Mouse (Mus musculus) liver, postnatal 0 days (tissue): Measurements from ENCODE around the gene Serpini1. TPM values are rescaled to one million over a fixed set of nuclear protein-coding genes. Genes with fewer than 3 reads are reported as not detected.
"Not testable (repeated sequence)": the region's sequence is repeated elsewhere in the genome, so short reads cannot be mapped to it uniquely, and the experiment has no call there.

Source experiments
- ATAC-seq: fragments of 200-750 bp; cut with Nextera tagmentation; 2 replicates; pipeline ENCODE4 v1.8.0; 2017; ENCODE audit warnings: mild to moderate bottlenecking, moderate library complexity
- DNase-seq: peaks from one replicate; pipeline ENCODE4 v3.0.0-alpha.2; 2016
- H3K27ac ChIP-seq: fragments of 300-500 bp; sonication (generic); 2 replicates; pipeline ENCODE4 v1.5.1; 2014; ENCODE audit warnings: antibody characterized with exemption, moderate library complexity, mild to moderate bottlenecking, low read depth
- H3K27me3 ChIP-seq: fragments of 300-500 bp; sonication (generic); 2 replicates; pipeline ENCODE4 v1.6.1; 2014; ENCODE audit warnings: low read length, control low read depth, mixed read lengths; ENCODE audit not compliant: insufficient read depth
- H3K36me3 ChIP-seq: fragments of 300-500 bp; sonication (generic); replicated peaks from 2 replicates; pipeline ENCODE4 v1.6.1; 2014; ENCODE audit warnings: mild to moderate bottlenecking, control low read depth, low read length, moderate library complexity, mixed read lengths; ENCODE audit not compliant: insufficient read depth
- H3K4me1 ChIP-seq: fragments of 300-500 bp; sonication (generic); 2 replicates; pipeline ENCODE4 v1.6.1; 2014; ENCODE audit warnings: antibody characterized with exemption, mild to moderate bottlenecking, control low read depth; ENCODE audit not compliant: insufficient read depth
- H3K4me2 ChIP-seq: fragments of 300-500 bp; sonication (generic); 2 replicates; pipeline ENCODE4 v1.6.1; 2014; ENCODE audit warnings: low read depth, mild to moderate bottlenecking, low read length, moderate library complexity, mixed read lengths
- H3K4me3 ChIP-seq: fragments of 300-500 bp; sonication (generic); 2 replicates; pipeline ENCODE4 v1.5.1; 2014; ENCODE audit warnings: low read depth, low read length
- H3K9ac ChIP-seq: fragments of 300-500 bp; sonication (generic); replicated peaks from 2 replicates; pipeline ENCODE4 v1.6.1; 2014; ENCODE audit warnings: mild to moderate bottlenecking, moderate library complexity
- H3K9me3 ChIP-seq: fragments of 300-500 bp; sonication (generic); 2 replicates; pipeline ENCODE4 v1.6.1; 2016; ENCODE audit warnings: mild to moderate bottlenecking, control low read depth, low read length, mixed read lengths
- CTCF ChIP-seq: sonication (generic); IDR thresholded peaks from 2 replicates; pipeline ENCODE4 v1.5.1; 2016; ENCODE audit warnings: antibody characterized with exemption, low read depth
- EP300 ChIP-seq: IDR thresholded peaks from 2 replicates; pipeline ENCODE4 v1.6.1; 2016; ENCODE audit warnings: antibody characterized with exemption, low read depth, mild to moderate bottlenecking
- WGBS: fragments of 180-500 bp; shearing (Covaris S2); extraction: QIAGEN DNeasy Blood & Tissue Kit; methylation state at CpG from one replicate; pipeline ENCODE4 v1.1.7; 2014; ENCODE audit not compliant: insufficient replicate concordance; 5-methylcytosine and 5-hydroxymethylcytosine counted together
- polyA plus RNA-seq: library from polyadenylated mRNA; unstranded; fragments of >200 nt; fragmentation: Nextera tagmentation; extraction: Ambion mirVana; gene quantifications from 2 replicates; pipeline ENCODE4 v1.2.1, GENCODE M21; 2015

Serpini1 gene
- polyA plus RNA-seq, 1 experiment from 2014 or later, result 0.45 TPM

DNA sequence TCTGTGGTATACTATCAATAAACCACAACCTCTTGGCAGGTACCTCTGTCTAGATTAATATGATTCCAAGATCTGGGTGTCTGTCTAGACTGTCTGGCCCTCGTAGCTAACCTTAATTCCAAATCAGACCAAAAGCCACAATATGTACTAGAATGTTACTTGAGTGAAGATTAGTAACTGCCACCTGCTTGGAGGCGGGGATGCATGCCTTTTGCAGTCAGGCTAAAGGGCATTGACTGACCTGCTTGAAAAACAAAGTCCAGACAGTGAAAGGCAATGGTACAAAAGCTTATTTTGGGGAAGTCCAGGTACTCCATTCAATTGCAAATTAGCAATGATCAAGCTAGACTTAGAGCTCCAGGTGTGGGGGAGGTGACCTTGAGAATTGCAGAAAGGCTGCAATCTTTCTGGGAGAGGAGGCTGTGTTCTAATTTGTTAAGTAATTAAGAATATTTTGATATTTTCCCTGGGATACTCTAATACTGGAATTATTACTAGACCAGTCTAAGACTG lies 94.3 kb downstream of the Serpini1 start:
- Histone ChIP-seq H3K4me2 (no peak overlapping the region), H3K4me3 (no peak overlapping the region), H3K9ac (no peak overlapping the region), H3K36me3 (no peaks in the 10 kb centered on the region), H3K4me1 (no peaks in the 10 kb centered on the region), H3K27me3 (no peaks in the 10 kb centered on the region), H3K9me3 (no peaks in the 10 kb centered on the region), H3K27ac (no peak overlapping the region)
- WGBS, result 56% methylated on average over 2 of the region's 2 CpGs
- TF ChIP-seq CTCF (no peak), EP300 (no peak)
- DNase-seq, result no peak
- ATAC-seq, result no peak

DNA sequence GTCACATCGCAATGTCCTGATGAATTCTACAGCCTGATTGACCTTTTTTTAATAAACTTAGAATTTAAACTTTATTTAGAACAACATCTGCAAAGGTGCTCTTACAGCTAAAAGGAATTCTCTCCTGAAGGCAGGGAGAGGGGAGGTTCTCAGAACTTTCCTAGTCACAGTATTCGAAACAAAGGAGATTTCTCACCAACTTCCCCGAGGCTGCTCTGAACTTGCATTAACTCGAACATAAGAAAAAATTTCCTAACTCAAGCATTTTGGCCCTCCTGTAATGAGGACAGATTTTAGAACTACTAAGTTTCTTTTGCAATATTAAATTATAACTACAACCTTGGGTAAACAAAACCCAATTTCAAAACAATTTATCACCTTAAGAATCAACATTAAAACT lies 96.6 kb downstream of the Serpini1 start:
- H3K4me2 ChIP-seq, H3K9me3 ChIP-seq, H3K27ac ChIP-seq, H3K9ac ChIP-seq, H3K27me3 ChIP-seq, H3K36me3 ChIP-seq, H3K4me3 ChIP-seq, H3K4me1 ChIP-seq, ATAC-seq, DNase-seq: not testable (repeated sequence)
- WGBS, result 64% methylated on average over 4 of the region's 4 CpGs

DNA sequence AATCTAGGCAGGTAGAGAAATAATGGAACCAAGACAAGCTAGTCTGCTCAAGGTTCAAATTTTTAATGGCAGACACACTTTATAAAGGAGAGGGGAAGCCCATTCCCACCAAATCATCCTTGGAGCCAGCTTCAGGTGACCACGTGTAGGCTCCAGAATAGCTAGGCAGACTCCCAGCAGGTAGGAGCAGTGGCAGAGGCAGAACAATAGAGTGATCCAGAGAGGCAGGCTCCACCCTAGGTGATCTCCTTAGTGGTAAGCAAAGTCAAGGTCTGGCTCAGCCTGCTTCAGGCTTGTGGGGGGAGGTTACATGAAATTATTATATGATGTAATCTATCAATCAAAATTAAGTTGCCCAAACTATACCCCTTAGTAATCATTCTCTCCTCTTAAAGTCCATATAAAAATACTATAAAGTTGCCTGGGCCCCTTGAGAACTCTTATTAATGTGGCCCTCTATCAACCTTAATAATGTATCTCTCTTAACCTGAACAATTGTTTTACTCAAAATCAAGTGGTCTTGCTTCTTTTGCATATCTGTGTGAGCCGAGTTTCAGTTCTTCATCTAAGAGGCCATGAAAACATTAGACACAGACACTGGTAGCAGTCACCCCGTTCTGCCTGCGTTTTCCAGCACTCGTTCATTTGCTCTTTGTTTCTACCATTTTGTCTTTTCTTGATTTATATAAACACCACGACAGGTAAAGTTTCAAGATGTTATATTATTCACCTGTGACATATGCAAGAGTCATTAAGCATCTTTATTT lies 98.4 kb downstream of the Serpini1 start:
- WGBS, result 75% methylated on average over 6 of the region's 6 CpGs
- Histone ChIP-seq H3K4me2 (no peak overlapping the region), H3K9me3 (no peaks in the 10 kb centered on the region), H3K4me3 (no peak overlapping the region), H3K4me1 (no peaks in the 10 kb centered on the region), H3K9ac (no peak overlapping the region), H3K27me3 (no peaks in the 10 kb centered on the region), H3K27ac (no peak overlapping the region), H3K36me3 (no peaks in the 10 kb centered on the region)
- no peak for DNase-seq
- ATAC-seq, result no peak
- TF ChIP-seq CTCF (no peak), EP300 (no peak)

DNA sequence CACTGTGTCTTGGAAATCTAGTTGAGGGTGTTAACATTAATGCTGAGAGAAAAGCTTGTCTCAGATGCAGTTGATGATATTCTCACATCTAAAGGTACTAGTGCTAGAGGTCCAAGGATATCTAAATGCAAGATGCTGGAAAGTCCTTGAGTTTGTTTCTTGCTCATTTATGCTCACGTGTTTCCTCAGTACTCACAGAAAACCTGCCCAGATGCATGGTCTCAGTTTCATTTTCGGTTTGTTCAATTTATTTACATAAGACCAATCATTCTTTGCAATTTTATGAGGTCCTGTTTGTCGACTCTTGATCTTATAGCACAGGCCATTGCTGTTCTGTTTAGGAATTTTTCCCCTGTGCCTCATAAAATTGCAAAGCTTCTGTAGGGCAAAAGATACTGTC lies 109.6 kb downstream of the Serpini1 start:
- H3K9ac ChIP-seq, result no peak overlapping the region
- H3K4me2 ChIP-seq, result no peak overlapping the region
- no peak overlapping the region for H3K27ac ChIP-seq
- H3K4me1 ChIP-seq, result no peaks in the 10 kb centered on the region
- TF ChIP-seq EP300, result no peak
- TF ChIP-seq CTCF, result no peak
- 68% methylated on average over 3 of the region's 3 CpGs for WGBS
- H3K36me3 ChIP-seq, result no peaks in the 10 kb centered on the region
- no peak for ATAC-seq
- H3K27me3 ChIP-seq, result no peaks in the 10 kb centered on the region
- no peak for DNase-seq
- no peak overlapping the region for H3K4me3 ChIP-seq
- no peaks in the 10 kb centered on the region for H3K9me3 ChIP-seq

DNA sequence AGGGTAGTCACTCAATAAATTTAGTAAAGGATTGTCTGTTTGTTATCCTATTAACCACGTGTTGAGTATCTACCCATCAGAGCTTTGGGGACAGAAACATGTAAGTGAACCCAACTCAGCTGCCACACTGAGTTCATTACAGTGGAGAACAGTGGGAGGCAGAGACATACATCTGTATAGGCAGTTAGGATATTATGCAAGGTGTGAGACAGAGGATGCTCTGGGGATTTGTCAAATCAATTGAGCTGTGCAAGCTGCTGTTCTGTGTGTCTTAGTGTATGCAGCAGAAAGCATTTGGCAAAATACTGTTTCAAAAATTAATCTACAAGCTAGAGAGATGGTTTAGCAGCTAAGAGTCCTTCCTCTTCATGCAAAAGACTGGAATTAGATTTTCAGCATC lies 113.1 kb downstream of the Serpini1 start:
- H3K4me3 ChIP-seq, result no peak overlapping the region
- no peaks in the 10 kb centered on the region for H3K27me3 ChIP-seq
- no peaks in the 10 kb centered on the region for H3K4me1 ChIP-seq
- no peak overlapping the region for H3K4me2 ChIP-seq
- DNase-seq, result no peak
- no peak overlapping the region for H3K27ac ChIP-seq
- ATAC-seq, result no peak
- H3K9ac ChIP-seq, result no peak overlapping the region
- no peak for TF ChIP-seq EP300
- TF ChIP-seq CTCF, result no peak
- H3K36me3 ChIP-seq, result no peaks in the 10 kb centered on the region
- H3K9me3 ChIP-seq, result no peaks in the 10 kb centered on the region
- 47% methylated on average over 1 of the region's 1 CpGs for WGBS

DNA sequence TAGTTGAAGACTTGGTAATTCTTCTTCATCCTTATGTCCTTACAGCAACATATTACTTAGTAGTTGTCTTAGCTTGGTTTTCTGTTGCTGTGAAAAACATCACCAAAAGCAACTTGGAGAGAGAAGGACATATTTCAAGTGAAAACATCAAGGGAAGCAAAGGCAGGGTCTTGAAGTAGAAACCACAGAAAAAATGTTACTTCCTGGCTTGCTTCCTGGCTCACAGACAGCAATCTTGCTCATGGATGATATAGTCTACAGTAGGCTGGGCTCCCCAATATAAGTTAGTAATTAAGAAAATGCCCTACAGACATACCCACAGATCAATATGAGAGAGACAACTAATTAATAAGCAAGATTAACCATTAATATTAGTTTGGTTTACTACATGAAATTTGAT lies 125.5 kb downstream of the Serpini1 start:
- H3K27me3 ChIP-seq, result no peaks in the 10 kb centered on the region
- ATAC-seq (no peak), DNase-seq (no peak)
- TF ChIP-seq EP300 (no peak), CTCF (no peak)
- no peaks in the 10 kb centered on the region for H3K36me3 ChIP-seq
- no peak overlapping the region for H3K4me2 ChIP-seq
- no peak overlapping the region for H3K9ac ChIP-seq
- no peaks in the 10 kb centered on the region for H3K9me3 ChIP-seq
- H3K4me3 ChIP-seq, result no peak overlapping the region
- no peaks in the 10 kb centered on the region for H3K4me1 ChIP-seq
- H3K27ac ChIP-seq, result no peak overlapping the region

DNA sequence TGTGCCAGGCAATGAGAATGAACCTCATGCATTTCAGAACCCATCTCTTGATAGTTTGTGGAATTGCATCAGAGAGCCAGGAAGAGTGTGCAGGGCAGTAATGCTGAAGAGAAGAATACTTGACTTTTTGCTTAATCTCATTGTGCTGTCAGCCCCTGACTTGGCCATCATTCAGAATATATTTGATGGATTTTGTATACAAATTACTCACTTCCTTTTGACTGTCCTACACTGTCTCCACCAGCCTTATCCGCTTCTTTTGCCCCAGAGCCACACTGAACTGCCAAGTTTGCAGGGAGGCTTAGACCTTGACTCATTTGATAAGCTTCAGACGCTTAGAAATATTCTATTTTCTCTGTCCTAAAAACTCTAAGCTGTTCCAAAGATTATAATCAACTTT lies 129.4 kb downstream of the Serpini1 start:
- no peaks in the 10 kb centered on the region for H3K9me3 ChIP-seq
- no peak overlapping the region for H3K27ac ChIP-seq
- DNase-seq (no peak), ATAC-seq (no peak)
- TF ChIP-seq EP300, result no peak
- no peak for TF ChIP-seq CTCF
- H3K4me2 ChIP-seq, result no peak overlapping the region
- no peak overlapping the region for H3K4me3 ChIP-seq
- H3K27me3 ChIP-seq, result no peaks in the 10 kb centered on the region
- H3K4me1 ChIP-seq, result no peaks in the 10 kb centered on the region
- H3K9ac ChIP-seq, result no peak overlapping the region
- H3K36me3 ChIP-seq, result no peaks in the 10 kb centered on the region
- 59% methylated on average over 2 of the region's 2 CpGs for WGBS
